Mouse (Mus musculus): ENCODE measurements at regions not wholly inside any gene's neighbourhood (a gene's known extent, or its start where the extent isn't known, plus 50 kb on each side); places are given as distances from the start of the nearest gene placed in this dataset.

GRCm38 (mm10) chr16:73404509-73404908 is 1007.1 kb downstream of the Robo2 start:
- 68% methylated on average over 3 of the region's 3 CpGs for WGBS (ENCODE audit: missing documents)
- Histone ChIP-seq H3K36me3 (ENCODE audit: inconsistent target) (no peaks in the 10 kb centered on the region), H3K4me3 (ENCODE audit: inconsistent target) (no peak overlapping the region), H3K79me2 (ENCODE audit: inconsistent target) (no peaks in the 10 kb centered on the region), H3K27ac (no peak overlapping the region)

DNA sequence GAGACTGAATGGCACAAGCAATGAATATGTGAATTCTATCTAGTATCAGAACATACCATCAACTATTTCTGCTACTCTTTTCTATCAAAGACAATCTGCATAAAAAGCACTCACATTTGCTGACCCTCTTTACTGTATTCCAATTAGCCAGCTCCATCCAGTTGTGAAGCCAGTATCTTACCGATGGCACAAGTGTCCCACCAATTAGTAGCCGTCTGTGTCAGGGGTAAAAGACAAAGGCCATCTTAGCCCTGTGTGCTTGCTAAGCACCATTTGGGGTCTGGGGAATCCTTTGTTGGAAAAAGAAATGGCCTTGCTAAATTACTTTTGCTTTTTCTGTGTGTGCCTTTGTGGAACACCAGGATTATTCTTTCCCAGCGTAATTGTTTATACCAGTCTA is 1007.5 kb downstream of the Robo2 start:
- 76% methylated on average over 3 of the region's 3 CpGs for WGBS (ENCODE audit: missing documents)
- Histone ChIP-seq H3K36me3 (ENCODE audit: inconsistent target) (no peaks in the 10 kb centered on the region), H3K27ac (no peak overlapping the region), H3K4me3 (ENCODE audit: inconsistent target) (no peak overlapping the region), H3K79me2 (ENCODE audit: inconsistent target) (no peaks in the 10 kb centered on the region)

GRCm38 (mm10) chr16:73379056-73379455 is 1032.6 kb downstream of the Robo2 start:
- Histone ChIP-seq H3K27ac (no peak overlapping the region), H3K4me3 (ENCODE audit: inconsistent target) (no peak overlapping the region), H3K79me2 (ENCODE audit: inconsistent target) (no peaks in the 10 kb centered on the region), H3K36me3 (ENCODE audit: inconsistent target) (no peaks in the 10 kb centered on the region)
- 79% methylated on average over 2 of the region's 2 CpGs for WGBS (ENCODE audit: missing documents)

GRCm38 (mm10) chr16:73374608-73375165 is 1036.9 kb downstream of the Robo2 start:
- 89% methylated on average over 3 of the region's 3 CpGs for WGBS (ENCODE audit: missing documents)

DNA sequence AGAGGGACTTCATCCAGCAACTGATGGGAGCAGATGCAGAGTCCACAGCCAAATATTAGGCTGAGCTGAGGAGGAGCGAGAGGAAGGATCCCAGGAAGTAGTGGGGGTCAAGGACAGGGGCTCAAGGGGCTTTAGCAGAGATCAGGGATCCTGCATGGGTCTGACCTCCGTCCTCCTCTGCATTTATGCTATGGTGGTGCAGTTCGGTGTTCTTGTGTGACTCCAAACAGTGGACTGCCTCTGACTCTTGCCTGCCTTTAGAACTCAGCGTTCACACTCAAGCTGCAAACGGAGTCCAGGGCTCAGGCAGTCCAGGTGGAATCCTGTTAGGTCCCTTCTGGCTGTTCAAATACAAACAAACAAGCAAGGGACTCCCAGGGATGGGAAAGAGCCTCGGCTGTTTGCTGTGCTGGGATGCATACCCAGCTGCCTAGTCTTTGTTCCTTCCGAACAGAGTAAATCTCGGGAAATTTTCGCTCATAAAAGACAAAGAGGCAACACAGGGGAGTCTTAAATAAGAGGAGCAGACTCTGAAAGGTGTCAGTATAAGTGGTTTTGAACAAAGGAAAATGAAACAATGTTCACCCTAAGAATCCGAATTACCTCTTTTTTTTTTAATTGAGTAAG is 1042.9 kb downstream of the Robo2 start:
- Histone ChIP-seq H3K36me3 (ENCODE audit: inconsistent target) (no peaks in the 10 kb centered on the region), H3K79me2 (ENCODE audit: inconsistent target) (no peaks in the 10 kb centered on the region), H3K4me3 (ENCODE audit: inconsistent target) (no peak overlapping the region), H3K27ac (no peak overlapping the region)
- WGBS (ENCODE audit: missing documents) = 81% methylated on average over 10 of the region's 10 CpGs

More at GRCm38 (mm10) chr16:73374608-73375165, 1036.9 kb downstream of the Robo2 start:
- no peak overlapping the region for H3K27ac ChIP-seq
- H3K79me2 ChIP-seq (ENCODE audit: inconsistent target) = no peaks in the 10 kb centered on the region
- H3K36me3 ChIP-seq (ENCODE audit: inconsistent target) = no peaks in the 10 kb centered on the region
- H3K4me3 ChIP-seq (ENCODE audit: inconsistent target) = no peak overlapping the region

DNA sequence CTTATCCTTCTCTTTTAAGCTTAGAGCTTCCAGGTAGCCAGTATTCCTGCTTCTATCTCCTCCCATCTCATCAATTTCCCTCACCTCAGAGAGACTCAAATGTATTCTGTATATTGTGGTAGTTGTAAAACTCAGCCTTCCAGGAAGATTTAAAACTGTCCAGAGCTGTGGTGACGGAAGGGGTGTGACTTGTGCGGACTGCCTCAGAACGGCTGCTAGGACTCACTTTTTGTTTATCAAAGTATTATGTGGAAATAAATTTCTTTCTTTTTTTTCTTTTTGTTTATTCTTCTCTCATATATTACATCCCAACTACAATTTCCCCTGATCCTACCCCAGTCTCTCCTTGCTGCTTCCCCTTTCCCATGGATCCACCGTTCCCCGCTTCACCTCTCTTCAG is 1043.7 kb downstream of the Robo2 start:
- no peaks in the 10 kb centered on the region for H3K36me3 ChIP-seq (ENCODE audit: inconsistent target)
- 87% methylated on average over 5 of the region's 5 CpGs for WGBS (ENCODE audit: missing documents)
- H3K27ac ChIP-seq = no peak overlapping the region
- no peak overlapping the region for H3K4me3 ChIP-seq (ENCODE audit: inconsistent target)
- H3K79me2 ChIP-seq (ENCODE audit: inconsistent target) = no peaks in the 10 kb centered on the region

DNA sequence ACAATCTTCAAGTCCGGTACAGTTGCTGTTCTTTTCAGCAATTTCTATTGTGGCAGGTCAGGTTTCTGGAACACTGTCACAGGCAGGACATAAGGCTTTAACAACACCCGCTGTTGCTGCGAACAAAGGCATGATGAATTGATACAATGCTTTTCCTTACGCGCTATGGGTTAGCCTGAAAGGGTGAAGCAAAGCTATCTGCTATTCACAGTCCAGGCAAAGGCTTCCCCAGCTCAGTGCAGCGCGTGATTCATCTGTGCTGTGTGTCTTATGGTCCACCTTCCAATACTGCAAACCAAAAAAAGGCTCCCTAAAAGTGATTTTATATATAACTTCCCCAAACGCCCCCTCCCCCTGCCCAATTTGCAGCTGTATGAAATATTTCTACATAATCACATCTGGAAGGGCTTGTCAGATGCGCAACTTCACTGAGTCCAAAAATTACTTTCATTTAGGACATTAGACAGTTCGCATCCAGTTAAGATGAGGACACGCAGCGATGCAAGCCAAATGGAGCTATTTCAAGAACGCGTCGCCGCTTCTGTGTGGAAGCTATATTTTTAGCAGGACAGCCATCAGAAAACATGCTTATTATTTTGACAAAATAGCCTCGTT is 1044.3 kb downstream of the Robo2 start:
- Histone ChIP-seq H3K79me2 (ENCODE audit: inconsistent target) (no peaks in the 10 kb centered on the region), H3K36me3 (ENCODE audit: inconsistent target) (no peaks in the 10 kb centered on the region), H3K27ac (no peak overlapping the region), H3K4me3 (ENCODE audit: inconsistent target) (no peak overlapping the region)
- 89% methylated on average over 17 of the region's 17 CpGs for WGBS (ENCODE audit: missing documents)

DNA sequence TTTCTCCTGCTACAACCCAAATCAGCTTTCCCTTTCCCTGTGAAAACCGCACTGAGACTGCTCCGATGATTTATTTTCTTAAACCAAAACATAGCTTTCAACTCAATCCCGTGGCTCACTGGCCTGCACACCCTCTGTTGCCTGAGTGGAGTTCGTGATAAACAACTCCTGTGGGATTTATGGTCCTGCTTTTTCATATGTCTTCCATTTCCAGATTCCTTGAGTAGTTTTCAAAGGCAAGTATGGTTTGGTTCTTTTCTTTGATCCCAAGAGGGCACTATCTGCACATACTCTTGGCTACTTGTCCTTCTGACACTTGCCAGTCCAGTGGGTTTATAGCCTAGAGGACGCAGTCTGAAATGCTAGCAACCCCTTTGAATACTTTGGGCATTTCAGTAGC is 1042.6 kb downstream of the Robo1 start:
- 40% methylated on average over 5 of the region's 5 CpGs for WGBS (ENCODE audit: missing documents)
- Histone ChIP-seq H3K36me3 (ENCODE audit: inconsistent target) (no peaks in the 10 kb centered on the region), H3K27ac (no peak overlapping the region), H3K79me2 (ENCODE audit: inconsistent target) (no peaks in the 10 kb centered on the region), H3K4me3 (ENCODE audit: inconsistent target) (no peak overlapping the region)

GRCm38 (mm10) chr16:73343941-73344340 is 1035.8 kb downstream of the Robo1 start:
- Histone ChIP-seq H3K27ac (no peak overlapping the region), H3K4me3 (ENCODE audit: inconsistent target) (no peak overlapping the region), H3K79me2 (ENCODE audit: inconsistent target) (no peaks in the 10 kb centered on the region), H3K36me3 (ENCODE audit: inconsistent target) (no peaks in the 10 kb centered on the region)
- WGBS (ENCODE audit: missing documents) = 88% methylated on average over 1 of the region's 1 CpGs

DNA sequence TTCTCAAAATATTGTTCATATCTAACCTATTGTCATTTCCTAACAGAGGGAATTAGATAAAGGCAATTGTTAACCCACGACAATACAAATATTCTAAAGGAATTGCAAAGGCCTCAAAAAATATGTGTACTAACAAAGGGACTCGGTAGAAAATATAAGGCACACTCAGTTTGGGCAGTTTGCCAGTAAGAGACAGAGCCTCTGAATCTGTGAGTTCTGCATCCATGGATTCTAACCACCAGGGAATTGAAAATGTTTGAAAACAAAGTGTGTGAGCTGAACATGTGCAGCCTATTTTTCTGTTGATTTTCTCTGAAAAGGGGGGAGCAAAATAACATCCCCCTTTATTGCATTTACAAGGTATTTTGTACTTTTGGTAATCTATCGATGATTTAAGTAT is 1035.4 kb downstream of the Robo1 start:
- Histone ChIP-seq H3K36me3 (ENCODE audit: inconsistent target) (no peaks in the 10 kb centered on the region), H3K4me3 (ENCODE audit: inconsistent target) (no peak overlapping the region), H3K27ac (no peak overlapping the region), H3K79me2 (ENCODE audit: inconsistent target) (no peaks in the 10 kb centered on the region)
- WGBS (ENCODE audit: missing documents) = 68% methylated on average over 3 of the region's 3 CpGs

DNA sequence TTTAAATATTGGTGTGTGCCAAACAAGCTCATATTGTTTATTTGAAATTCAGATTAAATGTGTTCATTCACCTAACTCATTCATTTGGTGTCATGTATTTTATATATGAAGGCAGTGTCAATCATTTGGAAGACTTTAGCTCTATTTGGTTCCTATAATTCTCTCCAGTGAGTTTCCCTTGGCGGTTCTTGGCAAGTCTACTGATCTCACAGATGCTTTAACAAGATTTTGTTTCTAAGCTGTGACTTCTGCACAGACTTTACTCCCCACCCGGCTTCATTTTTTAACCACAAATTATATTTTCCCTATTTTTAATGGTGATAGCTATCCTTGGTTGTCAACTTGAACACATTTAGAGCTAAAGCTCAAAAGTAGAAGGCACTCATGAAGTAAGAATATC is 1009.5 kb downstream of the Robo1 start:
- Histone ChIP-seq H3K79me2 (ENCODE audit: inconsistent target) (no peaks in the 10 kb centered on the region), H3K27ac (no peak overlapping the region), H3K4me3 (ENCODE audit: inconsistent target) (no peak overlapping the region), H3K36me3 (ENCODE audit: inconsistent target) (no peaks in the 10 kb centered on the region)
- WGBS (ENCODE audit: missing documents) = 83% methylated on average over 2 of the region's 2 CpGs

- 89% methylated on average over 5 of the region's 5 CpGs for WGBS (ENCODE audit: missing documents)
- no peak overlapping the region for H3K27ac ChIP-seq
- no peaks in the 10 kb centered on the region for H3K79me2 ChIP-seq (ENCODE audit: inconsistent target)
- no peak overlapping the region for H3K4me3 ChIP-seq (ENCODE audit: inconsistent target)
- no peaks in the 10 kb centered on the region for H3K36me3 ChIP-seq (ENCODE audit: inconsistent target)
Observed at GRCm38 (mm10) chr16:73310096-73310495, 1002.0 kb downstream of the Robo1 start.

DNA sequence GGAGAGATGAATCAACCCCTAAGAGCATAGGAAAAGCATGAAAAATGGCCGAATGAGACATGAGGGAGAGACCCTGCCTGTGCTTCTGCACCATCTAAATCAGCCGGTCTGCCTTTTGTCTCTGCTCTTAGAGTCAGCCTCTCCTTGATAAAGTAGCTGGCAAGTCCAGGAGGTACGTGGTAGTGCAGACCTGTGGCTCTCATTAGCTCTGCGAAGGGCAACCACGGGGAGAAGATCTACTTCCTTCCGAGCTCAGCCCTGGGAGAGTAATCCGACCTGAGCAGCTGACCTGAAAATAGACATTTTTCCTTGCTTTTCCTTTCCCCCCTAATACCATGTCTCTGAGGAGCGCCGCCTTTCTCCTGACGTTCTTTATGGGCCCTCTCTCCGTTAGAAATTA is 971.8 kb downstream of the Robo1 start:
- Histone ChIP-seq H3K4me3 (ENCODE audit: inconsistent target) (no peak overlapping the region), H3K27ac (no peak overlapping the region), H3K36me3 (ENCODE audit: inconsistent target) (no peaks in the 10 kb centered on the region), H3K79me2 (ENCODE audit: inconsistent target) (no peaks in the 10 kb centered on the region)
- WGBS (ENCODE audit: missing documents) = 84% methylated on average over 11 of the region's 11 CpGs

DNA sequence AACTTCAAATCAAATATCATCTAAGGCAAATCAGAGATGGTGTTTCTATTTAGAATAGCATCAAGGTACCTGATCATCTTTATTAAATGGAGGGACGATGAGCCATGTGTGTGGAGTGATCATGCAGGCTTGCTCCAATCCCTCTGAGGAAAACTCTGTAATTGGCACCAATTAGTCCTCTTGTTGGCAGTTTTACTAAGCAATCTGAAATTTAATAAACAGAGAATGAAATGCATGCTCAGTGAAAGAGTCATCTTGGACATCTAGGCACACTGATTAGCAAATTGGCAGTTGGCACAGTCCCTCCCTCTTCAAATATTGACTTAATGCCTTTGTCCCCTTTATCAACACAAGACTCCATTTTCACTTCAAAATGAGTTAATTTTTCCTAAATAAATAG is 951.6 kb downstream of the Robo1 start:
- Histone ChIP-seq H3K79me2 (ENCODE audit: inconsistent target) (no peaks in the 10 kb centered on the region), H3K36me3 (ENCODE audit: inconsistent target) (no peaks in the 10 kb centered on the region), H3K4me3 (ENCODE audit: inconsistent target) (no peak overlapping the region), H3K27ac (no peak overlapping the region)
- 100% methylated on average over 1 of the region's 1 CpGs for WGBS (ENCODE audit: missing documents)

DNA sequence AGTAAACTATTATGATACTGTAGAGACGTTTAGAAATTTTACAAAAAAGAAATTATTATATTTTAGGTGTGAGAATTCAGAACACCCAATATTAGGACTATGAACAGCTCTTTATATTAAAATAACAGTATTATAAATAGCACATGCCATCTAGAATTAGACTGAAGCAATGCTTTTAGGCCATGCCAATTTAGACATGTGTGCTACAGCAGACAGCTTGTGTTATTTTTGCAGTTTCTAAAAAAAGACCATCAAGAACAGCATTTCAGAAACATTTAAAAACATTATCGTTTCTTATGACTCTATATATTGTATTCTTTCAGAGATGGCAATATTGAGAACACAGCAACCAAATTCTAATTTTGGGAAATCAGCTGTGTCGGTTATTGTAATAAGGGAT is 951.2 kb downstream of the Robo1 start:
- H3K36me3 ChIP-seq (ENCODE audit: inconsistent target) = no peaks in the 10 kb centered on the region
- 89% methylated on average over 3 of the region's 3 CpGs for WGBS (ENCODE audit: missing documents)
- no peak overlapping the region for H3K27ac ChIP-seq
- no peaks in the 10 kb centered on the region for H3K79me2 ChIP-seq (ENCODE audit: inconsistent target)
- H3K4me3 ChIP-seq (ENCODE audit: inconsistent target) = no peak overlapping the region
